Mouse (Mus musculus): ENCODE measurements around the gene Lsm3.

Gene Lsm3

GRCm38 (mm10) chr6:91551671-91552070 lies 35.9 kb downstream of the Lsm3 start:
- no peak for DNase-seq (ENCODE audit: extremely low spot score, low read depth, low spot score)

DNA sequence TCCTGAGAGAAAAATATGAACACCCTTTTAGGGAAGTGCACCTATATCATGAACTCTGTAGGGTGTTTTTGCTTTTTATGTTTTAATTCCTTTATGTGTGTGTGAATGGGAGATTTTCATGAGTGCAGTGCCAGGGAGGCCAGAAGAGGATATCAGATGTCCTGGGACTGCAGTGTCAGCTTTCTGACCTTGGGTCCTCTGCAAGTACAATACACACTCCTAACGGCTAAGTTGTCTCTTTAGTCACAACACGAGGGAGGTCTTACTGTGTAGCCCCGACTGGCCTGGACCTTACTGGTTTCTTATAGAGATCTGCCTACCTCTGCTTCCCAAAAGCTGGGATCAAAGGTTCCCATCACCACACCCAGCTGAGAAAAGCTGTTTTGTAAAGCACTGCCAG lies 37.0 kb downstream of the Lsm3 start:
- DNase-seq (ENCODE audit: extremely low spot score, low read depth, low spot score): no peak

DNA sequence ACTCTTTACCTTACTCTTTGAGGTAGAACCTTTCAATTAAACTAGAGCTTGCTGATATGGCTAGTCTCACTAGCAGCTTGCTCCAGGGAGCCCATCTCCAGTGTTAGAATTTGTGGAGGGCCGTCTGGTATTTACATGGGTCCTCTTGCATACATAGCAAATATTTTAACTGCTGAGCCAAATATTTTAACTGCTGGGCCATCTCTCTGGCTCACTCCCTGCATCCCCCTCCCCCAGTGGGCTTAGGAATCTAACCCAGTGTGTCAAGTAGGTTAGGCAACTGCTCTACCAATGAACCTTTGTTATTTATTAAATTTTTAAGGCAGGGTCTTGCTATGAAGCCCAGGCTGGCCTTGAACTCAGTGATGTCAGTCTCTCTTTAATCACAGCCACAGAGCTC lies 42.8 kb downstream of the Lsm3 start:
- DNase-seq (ENCODE audit: extremely low spot score, low read depth, low spot score): no peak

GRCm38 (mm10) chr6:91559371-91559770 lies 43.6 kb downstream of the Lsm3 start:
- DNase-seq (ENCODE audit: extremely low spot score, low read depth, low spot score): no peak

DNA sequence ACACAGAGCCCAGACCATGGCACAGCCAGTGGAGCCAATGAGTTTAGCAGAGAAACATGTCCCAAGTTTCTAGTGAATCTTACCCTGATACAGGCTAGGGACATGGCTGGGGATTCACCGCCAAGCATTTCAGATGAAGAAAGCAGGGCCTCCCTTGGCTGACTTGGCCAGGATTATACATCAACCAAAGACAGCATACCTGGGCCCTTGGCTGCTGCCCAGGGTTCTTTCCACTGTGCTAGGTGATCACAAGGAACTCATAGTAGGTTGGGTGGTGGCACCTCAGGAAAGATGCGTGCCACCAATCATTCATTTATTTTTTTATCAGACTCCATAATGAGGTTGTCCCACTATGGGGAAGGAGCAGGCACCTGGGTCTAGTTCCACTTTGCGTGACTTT lies 44.5 kb downstream of the Lsm3 start:
- DNase-seq (ENCODE audit: extremely low spot score, low read depth, low spot score): no peak

- no peak for DNase-seq (ENCODE audit: extremely low spot score, low read depth, low spot score)
Measured at GRCm38 (mm10) chr6:91563031-91563430, 47.3 kb downstream of the Lsm3 start.

- no peak for DNase-seq (ENCODE audit: extremely low spot score, low read depth, low spot score)
Measured at GRCm38 (mm10) chr6:91566407-91566806, 50.7 kb downstream of the Lsm3 start.
